Mouse (Mus musculus) hindbrain, postnatal 0 days (tissue): Measurements from ENCODE around the gene Ssbp4. TPM values are rescaled to one million over a fixed set of nuclear protein-coding genes. Genes with fewer than 3 reads are reported as not detected.

Source experiments
- ATAC-seq: fragments of 200-750 bp; cut with Nextera tagmentation; 2 replicates; pipeline ENCODE4 v1.8.0; 2017; ENCODE audit warnings: mild to moderate bottlenecking, moderate TSS enrichment, moderate library complexity
- DNase-seq: peaks from one replicate; pipeline ENCODE4 v3.0.0-alpha.2; 2015; ENCODE audit warnings: low spot score
- H3K27ac ChIP-seq: fragments of 300-500 bp; sonication (generic); 2 replicates; pipeline ENCODE4 v1.5.1; 2014; ENCODE audit warnings: mild to moderate bottlenecking
- H3K27me3 ChIP-seq: fragments of 300-500 bp; sonication (generic); 2 replicates; pipeline ENCODE4 v1.6.1; 2014; ENCODE audit warnings: low read length, mixed read lengths; ENCODE audit not compliant: insufficient read depth
- H3K36me3 ChIP-seq: fragments of 300-500 bp; sonication (generic); 2 replicates; pipeline ENCODE4 v1.6.1; 2014; ENCODE audit warnings: low read length, mixed read lengths; ENCODE audit not compliant: insufficient read depth
- H3K4me1 ChIP-seq: fragments of 300-500 bp; sonication (generic); 2 replicates; pipeline ENCODE4 v1.6.1; 2014; ENCODE audit warnings: antibody characterized with exemption, low read length, mixed read lengths; ENCODE audit not compliant: insufficient read depth
- H3K4me2 ChIP-seq: fragments of 300-500 bp; sonication (generic); 2 replicates; pipeline ENCODE4 v1.6.1; 2014; ENCODE audit warnings: low read depth, mild to moderate bottlenecking, low read length, moderate library complexity, mixed read lengths
- H3K4me3 ChIP-seq: fragments of 300-500 bp; sonication (generic); 2 replicates; pipeline ENCODE4 v1.5.1; 2014; ENCODE audit warnings: low read length
- H3K9ac ChIP-seq: fragments of 300-500 bp; sonication (generic); replicated peaks from 2 replicates; pipeline ENCODE4 v1.6.1; 2014; ENCODE audit warnings: mild to moderate bottlenecking, low read length, moderate library complexity, mixed read lengths
- H3K9me3 ChIP-seq: fragments of 300-500 bp; sonication (generic); 2 replicates; pipeline ENCODE4 v1.6.1; 2016; ENCODE audit warnings: low read length, mixed read lengths
- CTCF ChIP-seq: IDR thresholded peaks from 2 replicates; pipeline ENCODE4 v1.5.1; 2016; ENCODE audit warnings: antibody characterized with exemption, control low read depth, low read depth
- WGBS: fragments of 180-500 bp; shearing (Covaris S2); extraction: QIAGEN DNeasy Blood & Tissue Kit; methylation state at CpG from one replicate; pipeline ENCODE4 v1.1.7; 2014; 5-methylcytosine and 5-hydroxymethylcytosine counted together
- polyA plus RNA-seq: library from polyadenylated mRNA; unstranded; fragments of >200 nt; fragmentation: Nextera tagmentation; extraction: Ambion mirVana; gene quantifications from 2 replicates; pipeline ENCODE4 v1.2.1, GENCODE M21; 2015
- total RNA-seq: library from RNA; depleted of rRNA; stranded (reverse); fragments of >200 nt; gene quantifications from 2 replicates; pipeline ENCODE4 v1.2.3, GENCODE M21; 2014; rRNA removed

The Ssbp4 gene
- 248 and 349 TPM in 2 replicates for total RNA-seq
- 188 and 189 TPM in 2 replicates for polyA plus RNA-seq

DNA sequence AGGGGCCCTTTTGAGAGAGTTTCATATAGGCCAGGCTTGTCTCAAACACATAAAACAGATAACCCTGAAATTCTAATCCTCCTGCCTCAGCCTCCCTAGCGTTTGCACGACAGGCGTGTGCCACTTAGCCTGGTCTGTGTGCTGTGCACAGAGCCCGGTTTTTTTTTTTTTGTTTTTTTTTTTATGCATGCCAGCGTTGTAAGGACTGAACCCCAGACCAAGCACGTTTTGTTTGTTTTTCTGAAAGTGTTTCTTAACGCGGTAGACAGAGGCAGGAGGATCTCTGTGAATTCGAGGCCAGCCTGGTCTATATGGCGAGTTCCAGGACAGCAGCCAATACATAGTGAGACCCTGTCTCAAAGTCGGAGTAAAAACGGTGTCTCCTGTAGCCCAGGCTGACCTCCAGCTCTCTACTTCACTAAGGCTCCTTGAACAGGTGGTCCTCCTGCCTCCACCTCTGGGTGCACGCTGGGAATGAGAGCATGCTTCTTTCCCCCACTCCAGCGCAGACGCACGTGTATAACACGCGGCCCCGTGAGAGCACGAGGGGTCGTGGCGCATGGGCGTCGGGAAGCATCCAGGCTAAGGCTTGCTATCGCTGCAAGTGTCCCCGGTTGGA lies at the start of gene Ssbp4:
Gene Ssbp4, minus strand, starts transcription at position 124 of the 619 bp plus-strand sequence.
- no peak for TF ChIP-seq CTCF
- Histone ChIP-seq H3K9me3 (no peaks in the 10 kb centered on the region), H3K27ac (peak within 1 kb of the TSS; percentile 80), H3K4me1 (peaks cover 25% of the 10 kb centered on the region), H3K4me2 (peak within 1 kb of the TSS; percentile 78), H3K36me3 (no peaks in the 10 kb centered on the region), H3K9ac (peak within 1 kb of the TSS; percentile 76), H3K4me3 (peak within 1 kb of the TSS; percentile 59), H3K27me3 (no peaks in the 10 kb centered on the region)
- DNase-seq (no peak), ATAC-seq (peak; percentile 7; the same call in 1 of the 2 replicates)
- WGBS, result 6% methylated on average over 26 of the region's 26 CpGs

- Histone ChIP-seq H3K4me3 (0 out of 2 replicates have a peak overlapping the region, but pooled peaks have one; percentile 71), H3K4me1 (peaks cover 10% of the 10 kb centered on the region; the same call in 1 of the 2 replicates), H3K27me3 (no peaks in the 10 kb centered on the region), H3K9ac (no peak overlapping the region), H3K36me3 (peaks cover 16% of the 10 kb centered on the region), H3K27ac (peak overlapping the region; percentile 77; the same call in 1 of the 2 replicates), H3K4me2 (peak overlapping the region; percentile 81), H3K9me3 (no peaks in the 10 kb centered on the region)
- DNase-seq (no peak), ATAC-seq (no peak)
- 25% methylated on average over 2 of the region's 2 CpGs for WGBS
- TF ChIP-seq CTCF, result no peak
Measured at GRCm38 (mm10) chr8:70657739-70658138, 49.1 kb upstream of the Ssbp4 start.

DNA sequence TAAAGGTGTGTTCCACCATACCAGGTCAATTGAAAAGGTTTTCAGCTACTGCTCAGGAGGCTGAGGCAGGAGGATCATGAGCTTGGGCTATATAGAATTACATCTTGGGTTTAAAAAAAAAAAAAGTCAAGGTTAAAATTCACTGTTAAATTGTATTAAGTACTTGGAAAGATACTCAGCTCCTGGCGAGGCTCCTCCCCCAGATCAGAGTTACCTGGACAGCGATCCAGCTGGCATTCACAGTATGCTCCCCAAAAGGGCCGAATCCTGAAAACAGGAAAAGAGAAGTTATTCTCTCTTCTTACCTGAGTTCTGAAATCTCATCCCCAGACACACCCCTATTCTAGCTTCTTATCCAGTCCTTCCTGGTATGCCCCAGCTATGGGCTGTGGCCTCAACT lies 48.5 kb upstream of the Ssbp4 start:
- no peak overlapping the region for H3K9ac ChIP-seq

DNA sequence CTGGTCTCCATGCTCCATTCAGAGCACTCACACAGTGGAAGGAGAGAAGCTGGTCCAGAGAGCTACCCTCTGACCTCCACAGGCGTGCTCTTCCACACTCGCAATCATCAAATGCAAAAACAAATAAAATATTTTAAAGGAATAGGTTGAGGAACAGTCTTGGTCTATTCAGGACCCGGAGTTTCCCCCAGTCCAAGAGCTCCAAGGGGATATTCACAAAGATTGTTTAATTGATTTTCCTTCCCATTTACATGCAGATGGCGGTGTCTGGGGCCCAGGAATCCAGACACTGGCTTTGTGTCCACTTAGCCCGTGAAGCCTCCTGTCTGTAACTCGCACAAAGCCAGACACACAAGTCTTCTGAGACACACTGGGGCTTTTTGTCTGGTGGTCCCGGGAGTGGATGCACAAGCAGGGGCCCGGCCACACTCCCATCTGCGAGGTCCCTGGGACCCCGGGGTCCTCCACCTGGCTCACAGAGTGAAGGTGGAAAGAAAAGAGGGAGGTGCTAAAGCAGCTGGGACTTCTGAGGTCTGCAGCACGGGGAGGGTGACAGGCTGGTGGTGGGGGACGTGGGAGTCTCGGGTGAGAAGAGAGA lies 47.6 kb upstream of the Ssbp4 start:
- DNase-seq (peak; percentile 58), ATAC-seq (peak; percentile 41)
- H3K27ac ChIP-seq, result peak overlapping the region; percentile 77
- peaks cover 22% of the 10 kb centered on the region for H3K36me3 ChIP-seq
- no peaks in the 10 kb centered on the region for H3K27me3 ChIP-seq
- TF ChIP-seq CTCF, result no peak
- no peak overlapping the region for H3K4me2 ChIP-seq
- peaks cover 10% of the 10 kb centered on the region; the same call in 1 of the 2 replicates for H3K4me1 ChIP-seq
- H3K9ac ChIP-seq, result no peak overlapping the region
- H3K9me3 ChIP-seq, result no peaks in the 10 kb centered on the region
- no peak overlapping the region for H3K4me3 ChIP-seq
- WGBS, result 18% methylated on average over 13 of the region's 13 CpGs

More for the DNA sequence above, 48.5 kb upstream of the Ssbp4 start:
- Histone ChIP-seq H3K27ac (peak overlapping the region; percentile 77), H3K4me2 (no peak overlapping the region; the same call in 1 of the 2 replicates), H3K9me3 (no peaks in the 10 kb centered on the region), H3K4me1 (peaks cover 10% of the 10 kb centered on the region; the same call in 1 of the 2 replicates), H3K36me3 (peaks cover 17% of the 10 kb centered on the region), H3K4me3 (no peak overlapping the region), H3K27me3 (no peaks in the 10 kb centered on the region)
- 91% methylated on average over 3 of the region's 3 CpGs for WGBS
- TF ChIP-seq CTCF, result no peak
- no peak for ATAC-seq
- no peak for DNase-seq

GRCm38 (mm10) chr8:70655469-70655868 lies 46.8 kb upstream of the Ssbp4 start:
- Histone ChIP-seq H3K9me3 (no peaks in the 10 kb centered on the region), H3K4me2 (no peak overlapping the region), H3K4me1 (peaks cover 10% of the 10 kb centered on the region; the same call in 1 of the 2 replicates), H3K27me3 (no peaks in the 10 kb centered on the region), H3K27ac (peak overlapping the region; percentile 77), H3K4me3 (no peak overlapping the region), H3K36me3 (peaks cover 26% of the 10 kb centered on the region), H3K9ac (no peak overlapping the region)
- WGBS, result 22% methylated on average over 2 of the region's 2 CpGs
- TF ChIP-seq CTCF, result no peak
- ATAC-seq, result no peak
- DNase-seq, result no peak

DNA sequence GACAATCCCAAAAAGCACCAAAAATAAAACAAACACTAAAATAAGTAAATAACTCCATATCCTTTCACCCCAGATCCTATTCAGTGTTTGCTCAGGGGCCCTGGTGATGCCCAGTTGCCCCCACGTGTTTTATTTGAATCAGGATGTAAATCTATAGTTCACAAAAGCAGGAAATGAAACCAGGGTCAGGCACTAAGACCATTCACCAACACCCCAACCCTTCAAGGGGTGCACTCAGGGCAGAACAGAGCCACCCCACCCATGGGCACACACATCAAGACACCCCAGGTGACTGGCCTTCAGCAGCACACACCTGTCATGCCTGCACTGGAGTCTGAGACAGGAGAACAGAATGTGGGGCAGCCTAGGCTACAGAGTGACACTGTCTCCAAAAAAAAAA lies 45.4 kb upstream of the Ssbp4 start:
- Histone ChIP-seq H3K4me1 (peaks cover 17% of the 10 kb centered on the region), H3K36me3 (peaks cover 34% of the 10 kb centered on the region), H3K27ac (no peak overlapping the region), H3K9ac (no peak overlapping the region), H3K4me2 (no peak overlapping the region), H3K9me3 (no peaks in the 10 kb centered on the region), H3K4me3 (no peak overlapping the region), H3K27me3 (no peaks in the 10 kb centered on the region)
- 67% methylated on average over 1 of the region's 1 CpGs for WGBS
- TF ChIP-seq CTCF, result no peak
- ATAC-seq (no peak), DNase-seq (no peak)
